Mouse (Mus musculus): ENCODE results near the gene 1700010B08Rik.

DNA sequence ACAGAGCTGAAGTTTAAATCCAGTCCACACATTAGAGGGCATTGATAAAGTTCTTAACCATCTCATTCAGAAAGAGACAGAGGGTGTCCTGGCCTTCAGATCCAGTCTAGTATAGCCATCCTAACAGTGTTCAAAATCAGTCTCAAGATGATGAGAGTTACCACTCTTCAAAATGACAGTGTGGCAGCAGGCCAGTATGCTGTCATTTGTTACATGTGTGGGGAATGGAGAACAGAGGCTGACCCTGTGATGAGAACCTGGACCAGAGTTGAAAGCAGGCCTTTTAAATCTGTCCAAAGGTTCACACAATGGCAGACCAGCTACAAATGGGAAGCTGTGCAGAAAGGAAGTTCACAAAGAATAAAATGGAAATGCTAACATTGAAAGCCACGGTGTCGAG is 26.5 kb upstream of the 1700010B08Rik start:
- TF ChIP-seq CTCF (conservative IDR thresholded peaks at IDR 0.05; ENCODE audit: low read length) (no peak), NANOG (IDR thresholded peaks at IDR 0.05; ENCODE audit: borderline replicate concordance, low read length) (no peak), POU5F1 (IDR thresholded peaks at IDR 0.05; ENCODE audit: borderline replicate concordance, low read length) (no peak)
